Comparison of ENCODE assay signal across 15 mouse cellular contexts in the genomic region with DNA sequence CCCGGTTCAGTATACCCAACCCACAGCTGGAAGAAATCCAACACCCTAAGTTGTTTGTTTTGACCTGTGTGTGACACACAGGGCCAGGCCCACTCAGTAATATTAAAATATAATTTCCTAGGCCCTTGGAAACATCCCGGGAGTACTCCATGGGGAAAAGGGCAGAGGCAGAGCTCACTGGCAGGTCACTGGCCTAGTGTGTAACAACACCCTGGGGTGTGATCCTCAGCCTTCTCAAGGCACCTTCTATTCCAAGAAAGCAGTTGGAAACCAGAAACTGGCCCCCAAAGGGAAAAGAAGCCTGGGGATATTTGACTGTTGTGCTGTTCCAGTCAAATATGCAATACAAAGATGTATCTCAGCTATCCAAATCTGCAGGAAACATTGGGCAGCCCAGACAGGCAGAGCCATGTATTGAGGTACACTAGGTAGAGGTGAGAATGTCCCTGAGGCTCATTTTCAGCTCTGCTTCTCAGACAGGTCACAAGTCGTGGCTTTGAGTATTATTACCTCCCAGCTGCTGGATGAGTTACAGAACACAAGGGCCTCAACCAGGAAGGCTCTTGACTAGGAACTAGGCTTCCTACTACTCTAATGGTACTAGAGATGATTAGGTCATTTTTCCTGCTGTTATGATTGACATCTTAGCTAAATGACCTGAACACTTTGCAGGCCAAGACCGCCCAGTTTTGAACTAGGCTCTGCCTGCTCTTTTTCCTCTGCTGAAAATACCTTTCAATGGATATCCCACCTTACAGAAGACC. TPM values are rescaled to one million over a fixed set of nuclear protein-coding genes. Genes with fewer than 3 reads are reported as not detected.
DNase-seq lines count a peak whose midpoint lies in the region; ATAC-seq lines count a peak whose summit lies in the region.
"Had no signal": no experiment of that assay in that cellular context is flagged by ENCODE, and none has a peak within 500 bp of the region (broad histone marks: within the 10 kb centered on the region; RNA-seq: fewer than 3 reads in every experiment).

No protein-coding gene starts in this region.

- 0 out of 2 replicates have a peak, but pooled peaks cover 5% of the 10 kb centered on the region for H3K4me1 ChIP-seq in kidney, embryonic 16.5 days (ENCODE audit: insufficient read depth, low read length)
- peaks cover 39% of the 10 kb centered on the region for H3K4me1 ChIP-seq in limb, embryonic 13.5 days
- H3K4me1 ChIP-seq: midbrain, embryonic 13.5 days had no signal

- peaks cover 43% of the 10 kb centered on the region for H3K36me3 ChIP-seq in kidney, embryonic 16.5 days (ENCODE audit: insufficient read depth, low read length)
- H3K36me3 ChIP-seq in limb, embryonic 13.5 days: peaks cover 48% of the 10 kb centered on the region

- DNase-seq in adrenal gland, postnatal 14 days: peak; percentile 41
- DNase-seq in adrenal gland, postnatal 25 days: no peak
- no peak for DNase-seq in kidney, postnatal 4 days
- DNase-seq in A20 (ENCODE audit: low read depth, low spot score): peak; percentile 43
- DNase-seq in right cerebral cortex, postnatal 25 days: no peak
- DNase-seq: adrenal gland, adult 2 months; cerebellum, adult 9-10 months; heart, postnatal 4 days; kidney, adult 18-20 months; kidney, postnatal 25 days had no signal

- peak overlapping the region; percentile 13; the same call in 1 of the 2 replicates for H3K27ac ChIP-seq in kidney, embryonic 16.5 days (ENCODE audit: low read length)
- 0 out of 2 replicates have a peak overlapping the region, but pooled peaks have one; percentile 3 for H3K27ac ChIP-seq in limb, embryonic 13.5 days

- H3K9me3 ChIP-seq in kidney, embryonic 16.5 days (ENCODE audit: low read length): no peaks in the 10 kb centered on the region
- H3K9me3 ChIP-seq in limb, embryonic 13.5 days: no peaks in the 10 kb centered on the region
- H3K9me3 ChIP-seq: heart, embryonic 12.5 days; midbrain, embryonic 13.5 days had no signal

- H3K27me3 ChIP-seq in kidney, embryonic 16.5 days (ENCODE audit: insufficient read depth, low read length): no peaks in the 10 kb centered on the region
- no peaks in the 10 kb centered on the region for H3K27me3 ChIP-seq in limb, embryonic 13.5 days
- H3K27me3 ChIP-seq: heart, embryonic 12.5 days; midbrain, embryonic 13.5 days had no signal

- no peak overlapping the region for H3K4me3 ChIP-seq in kidney, embryonic 16.5 days (ENCODE audit: low read length)
- no peak overlapping the region for H3K4me3 ChIP-seq in limb, embryonic 13.5 days
- H3K4me3 ChIP-seq: heart, embryonic 12.5 days; midbrain, embryonic 13.5 days had no signal

- 27% methylated on average over 4 of the region's 4 CpGs for WGBS in kidney, embryonic 16.5 days
- 28% methylated on average over 4 of the region's 4 CpGs for WGBS in limb, embryonic 13.5 days

- no peak for ATAC-seq in kidney, embryonic 16.5 days (ENCODE audit: low FRiP score, low TSS enrichment)
- ATAC-seq in limb, embryonic 13.5 days (ENCODE audit: low FRiP score, low read depth): no peak
- ATAC-seq in cerebellum, adult (ENCODE audit: insufficient number of reproducible peaks, low FRiP score, low TSS enrichment): no peak
- ATAC-seq: midbrain, embryonic 13.5 days had no signal

- H3K9ac ChIP-seq in kidney, embryonic 16.5 days (replicated peaks; ENCODE audit: low read length): no peak overlapping the region
- no peak overlapping the region for H3K9ac ChIP-seq in limb, embryonic 13.5 days
- H3K9ac ChIP-seq: heart, embryonic 12.5 days; midbrain, embryonic 13.5 days had no signal

- no peak overlapping the region for H3K4me2 ChIP-seq in kidney, embryonic 16.5 days (replicated peaks; ENCODE audit: low read depth, low read length)
- H3K4me2 ChIP-seq in limb, embryonic 13.5 days (replicated peaks): no peak overlapping the region
- H3K4me2 ChIP-seq: heart, embryonic 12.5 days; midbrain, embryonic 13.5 days had no signal

RNA-seq across cellular contexts. Expression of a gene that starts 21.7 kb away (rescaled TPM):
- 14.6 and 16.3 TPM in 2 replicates for total RNA-seq in adrenal gland, postnatal 14 days (2021)
- 25.8 and 26.8 TPM in 2 replicates for total RNA-seq in adrenal gland, postnatal 25 days (2021)
- 28.7 and 29.8 TPM in 2 replicates for polyA plus RNA-seq in kidney, embryonic 16.5 days (2015; fragmentation: Nextera tagmentation; extraction: Ambion mirVana)
- polyA plus RNA-seq in limb, embryonic 13.5 days (2015; fragmentation: Nextera tagmentation; extraction: Ambion mirVana): 19.7 and 22.6 TPM in 2 replicates

RNA-seq across cellular contexts. Expression of a gene that starts 21.9 kb away (rescaled TPM):
- total RNA-seq in adrenal gland, postnatal 14 days (2021): 96.5 and 114 TPM in 2 replicates
- total RNA-seq in adrenal gland, postnatal 25 days (2021): 91.6 and 107 TPM in 2 replicates
- 118 and 122 TPM in 2 replicates for polyA plus RNA-seq in kidney, embryonic 16.5 days (2015; fragmentation: Nextera tagmentation; extraction: Ambion mirVana)
- 130 and 133 TPM in 2 replicates for polyA plus RNA-seq in limb, embryonic 13.5 days (2015; fragmentation: Nextera tagmentation; extraction: Ambion mirVana)

Comparison
In these comparisons a context has a peak if more than half of its experiments do, and no peak if none do; other contexts are left out.
1. DNase-seq: peak in adrenal gland, postnatal 14 days (single experiment) and A20 (single experiment); none in adrenal gland, postnatal 25 days (single experiment), kidney, postnatal 4 days (0 of 2) and right cerebral cortex, postnatal 25 days (single experiment).